Mouse (Mus musculus) cerebellum, adult 2 months (tissue): ENCODE data around the gene Dnajc21.

Experiments
- CTCF ChIP-seq: fragments of 200-500 bp; IDR thresholded peaks from 2 replicates; pipeline ENCODE4 v1.5.1; 2011; ENCODE audit warnings: low read depth, mild to moderate bottlenecking, control low read depth, low read length, moderate library complexity, borderline replicate concordance; ENCODE audit not compliant: insufficient read depth
- POLR2A ChIP-seq: fragments of 200-500 bp; IDR thresholded peaks from 2 replicates; pipeline ENCODE4 v1.6.1; 2011; ENCODE audit warnings: low read length, control low read depth, borderline replicate concordance; ENCODE audit not compliant: insufficient read depth

DNA sequence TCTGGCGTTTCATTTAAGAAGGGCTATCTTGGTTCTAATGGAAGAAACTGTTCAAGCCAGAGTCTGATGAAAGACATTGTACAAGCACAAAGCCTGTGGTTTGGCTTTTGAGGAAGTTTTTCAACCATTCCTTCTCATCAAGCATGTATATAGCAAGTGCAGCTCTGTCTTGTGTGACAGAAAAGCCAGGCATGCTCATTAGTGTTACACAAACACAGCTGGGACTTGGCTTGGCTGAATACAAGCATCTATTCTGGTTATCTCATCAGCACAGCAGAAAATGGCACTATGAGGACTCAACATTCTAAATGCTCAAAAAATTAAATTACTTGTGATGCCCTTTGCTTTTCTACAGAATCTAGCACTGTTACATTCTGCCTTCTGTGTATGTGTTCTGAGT is 33.4 kb downstream of the Dnajc21 start:
- TF ChIP-seq CTCF (no peak), POLR2A (no peak)
